Mouse (Mus musculus): ENCODE measurements at regions not wholly inside any gene's neighbourhood (a gene's known extent, or its start where the extent isn't known, plus 50 kb on each side); places are given as distances from the start of the nearest gene placed in this dataset.

DNA sequence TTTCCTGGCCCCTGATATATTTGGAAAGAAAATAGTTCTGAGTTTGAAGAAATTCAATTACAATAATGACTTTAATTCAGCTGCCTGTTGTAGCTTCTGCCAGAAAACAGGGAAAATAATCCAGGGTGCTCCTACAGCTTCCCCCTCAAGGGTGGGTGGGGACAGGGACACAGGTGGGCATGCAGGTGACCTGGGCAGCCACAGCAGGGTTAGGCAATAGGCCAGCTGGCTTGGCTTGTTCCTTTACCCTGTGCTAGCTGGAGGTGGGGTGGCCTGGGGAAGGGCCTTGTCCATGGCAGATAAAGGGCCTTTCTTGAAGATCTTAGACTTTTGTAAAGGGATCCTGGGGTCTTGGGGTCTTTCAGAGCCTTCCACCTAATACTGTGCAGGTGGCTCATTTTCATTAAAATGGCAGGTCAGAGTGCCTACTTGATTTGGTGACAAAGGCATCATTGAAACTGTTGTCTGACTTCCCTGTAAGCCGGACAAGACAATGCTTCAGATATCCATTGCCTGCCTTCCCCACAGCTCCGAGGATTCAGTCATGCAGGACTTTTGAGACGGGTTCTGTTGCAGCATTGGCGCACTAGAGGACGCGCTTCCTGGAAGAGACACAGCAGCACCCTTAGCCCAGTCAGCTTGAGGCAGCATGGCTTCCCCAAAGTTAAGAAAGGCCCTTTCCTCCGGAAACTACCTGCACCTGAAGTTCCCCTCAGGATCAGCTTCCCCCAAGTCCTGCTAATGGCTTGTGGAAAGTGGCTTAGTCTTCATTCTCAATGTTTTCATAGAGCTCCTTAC lies 164.9 kb upstream of the Kbtbd8 start:
- ATAC-seq (replicated peaks; ENCODE audit: low FRiP score) (no peak), DNase-seq (ENCODE audit: low spot score) (no peak)
- H3K4me3 ChIP-seq (ENCODE audit: low read depth, low read length): no peak overlapping the region
- no peaks in the 10 kb centered on the region for H3K27me3 ChIP-seq (replicated peaks; ENCODE audit: control insufficient read depth, insufficient read depth, low read length)
- no peaks in the 10 kb centered on the region for H3K4me1 ChIP-seq (replicated peaks; ENCODE audit: control insufficient read depth, insufficient read depth, low read length)
- H3K4me2 ChIP-seq: no peak overlapping the region
- H3K27ac ChIP-seq (ENCODE audit: low read depth, low read length): no peak overlapping the region
- H3K9me3 ChIP-seq (ENCODE audit: control insufficient read depth, low read length): peaks cover 2% of the 10 kb centered on the region; the same call in 1 of the 2 replicates
- H3K9ac ChIP-seq (ENCODE audit: low read depth, low read length): no peak overlapping the region
- no peaks in the 10 kb centered on the region for H3K36me3 ChIP-seq (ENCODE audit: control insufficient read depth, insufficient read depth, low read length)
- WGBS: 87% methylated on average over 7 of the region's 7 CpGs

DNA sequence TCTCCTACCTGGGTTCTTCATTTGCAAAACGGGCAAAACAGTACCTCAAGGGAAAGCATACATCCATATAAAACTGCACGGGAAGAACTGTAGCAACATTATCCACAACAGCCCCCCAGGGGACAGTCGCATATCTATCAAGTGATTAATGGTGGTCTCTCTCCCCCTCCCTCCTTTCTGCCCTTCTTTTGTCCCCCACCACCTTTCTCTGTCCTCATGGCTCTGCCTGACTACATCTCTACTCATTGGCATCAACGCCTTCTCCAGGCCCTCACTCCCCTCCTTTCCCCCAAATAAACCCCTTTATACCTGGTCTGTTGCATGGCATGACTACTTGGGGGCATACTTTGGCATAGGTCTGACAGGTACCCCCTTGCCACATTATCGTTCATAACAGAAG lies 166.1 kb upstream of the Kbtbd8 start:
- no peak overlapping the region for H3K9ac ChIP-seq (ENCODE audit: low read depth, low read length)
- H3K27ac ChIP-seq (ENCODE audit: low read depth, low read length): no peak overlapping the region
- ATAC-seq (replicated peaks; ENCODE audit: low FRiP score) (no peak), DNase-seq (ENCODE audit: low spot score) (no peak)
- H3K27me3 ChIP-seq (replicated peaks; ENCODE audit: control insufficient read depth, insufficient read depth, low read length): no peaks in the 10 kb centered on the region
- peaks cover 2% of the 10 kb centered on the region; the same call in 1 of the 2 replicates for H3K9me3 ChIP-seq (ENCODE audit: control insufficient read depth, low read length)
- WGBS: 76% methylated on average over 5 of the region's 5 CpGs
- H3K4me2 ChIP-seq: no peak overlapping the region
- no peak overlapping the region for H3K4me3 ChIP-seq (ENCODE audit: low read depth, low read length)
- no peaks in the 10 kb centered on the region for H3K4me1 ChIP-seq (replicated peaks; ENCODE audit: control insufficient read depth, insufficient read depth, low read length)
- H3K36me3 ChIP-seq (ENCODE audit: control insufficient read depth, insufficient read depth, low read length): no peaks in the 10 kb centered on the region

DNA sequence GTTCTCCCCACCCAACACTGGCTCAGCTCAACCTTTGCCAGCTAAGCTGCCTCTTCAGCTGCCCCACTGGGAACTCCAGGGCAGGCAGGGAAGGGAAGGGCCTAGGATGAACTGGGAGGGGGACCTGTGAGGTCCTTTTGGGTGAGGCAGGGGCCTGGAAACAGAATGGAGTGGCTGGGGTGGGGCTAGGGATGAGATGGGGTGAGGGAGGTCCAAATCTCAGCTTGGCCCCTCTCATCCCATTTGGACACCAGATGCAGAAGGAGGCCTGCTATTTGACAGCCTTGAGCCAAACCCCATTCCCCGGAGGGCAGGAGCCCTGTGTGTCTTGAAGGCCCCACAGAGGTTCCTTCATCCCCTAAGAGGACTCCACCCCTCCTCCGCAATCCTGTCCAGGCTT lies 166.7 kb upstream of the Kbtbd8 start:
- ATAC-seq (replicated peaks; ENCODE audit: low FRiP score): no peak
- Histone ChIP-seq H3K9me3 (ENCODE audit: control insufficient read depth, low read length) (peaks cover 2% of the 10 kb centered on the region; the same call in 1 of the 2 replicates), H3K36me3 (ENCODE audit: control insufficient read depth, insufficient read depth, low read length) (no peaks in the 10 kb centered on the region), H3K4me3 (ENCODE audit: low read depth, low read length) (no peak overlapping the region), H3K4me2 (no peak overlapping the region), H3K27ac (ENCODE audit: low read depth, low read length) (no peak overlapping the region), H3K4me1 (replicated peaks; ENCODE audit: control insufficient read depth, insufficient read depth, low read length) (no peaks in the 10 kb centered on the region), H3K9ac (ENCODE audit: low read depth, low read length) (no peak overlapping the region), H3K27me3 (replicated peaks; ENCODE audit: control insufficient read depth, insufficient read depth, low read length) (no peaks in the 10 kb centered on the region)
- no peak for DNase-seq (ENCODE audit: low spot score)
- WGBS: 68% methylated on average over 2 of the region's 2 CpGs

DNA sequence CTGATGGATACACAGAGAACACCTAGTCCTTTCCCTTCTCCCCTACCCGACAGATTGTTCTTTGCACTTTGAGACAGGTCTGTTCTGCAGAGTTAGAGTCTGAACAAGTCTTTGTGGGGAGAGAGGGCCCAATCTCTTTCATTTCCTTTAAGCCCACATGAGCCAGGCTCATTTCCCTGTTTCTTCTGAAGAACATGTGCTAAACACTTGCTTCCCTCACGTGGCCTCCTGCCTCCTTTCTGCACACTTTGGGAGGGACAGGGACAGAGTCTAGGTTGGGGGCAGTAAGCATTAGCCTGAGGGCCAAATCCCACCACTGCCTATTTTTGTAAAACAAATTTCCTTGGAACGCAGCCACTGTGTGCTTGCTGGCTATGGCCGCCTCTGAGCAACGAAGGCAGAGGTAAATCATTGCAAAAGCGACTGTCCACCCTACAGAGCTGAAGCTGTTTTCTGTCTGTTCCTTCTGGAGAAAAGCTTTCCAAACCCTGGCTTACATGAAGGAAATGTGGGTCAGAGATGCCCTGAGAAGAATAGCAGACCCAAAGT lies 170.6 kb upstream of the Kbtbd8 start:
- Histone ChIP-seq H3K36me3 (ENCODE audit: control insufficient read depth, insufficient read depth, low read length) (no peaks in the 10 kb centered on the region), H3K9ac (ENCODE audit: low read depth, low read length) (no peak overlapping the region), H3K4me1 (replicated peaks; ENCODE audit: control insufficient read depth, insufficient read depth, low read length) (no peaks in the 10 kb centered on the region), H3K27ac (ENCODE audit: low read depth, low read length) (no peak overlapping the region), H3K4me3 (ENCODE audit: low read depth, low read length) (no peak overlapping the region), H3K4me2 (no peak overlapping the region), H3K9me3 (ENCODE audit: control insufficient read depth, low read length) (no peaks in the 10 kb centered on the region), H3K27me3 (replicated peaks; ENCODE audit: control insufficient read depth, insufficient read depth, low read length) (no peaks in the 10 kb centered on the region)
- ATAC-seq (replicated peaks; ENCODE audit: low FRiP score): no peak
- 81% methylated on average over 6 of the region's 6 CpGs for WGBS
- no peak for DNase-seq (ENCODE audit: low spot score)

DNA sequence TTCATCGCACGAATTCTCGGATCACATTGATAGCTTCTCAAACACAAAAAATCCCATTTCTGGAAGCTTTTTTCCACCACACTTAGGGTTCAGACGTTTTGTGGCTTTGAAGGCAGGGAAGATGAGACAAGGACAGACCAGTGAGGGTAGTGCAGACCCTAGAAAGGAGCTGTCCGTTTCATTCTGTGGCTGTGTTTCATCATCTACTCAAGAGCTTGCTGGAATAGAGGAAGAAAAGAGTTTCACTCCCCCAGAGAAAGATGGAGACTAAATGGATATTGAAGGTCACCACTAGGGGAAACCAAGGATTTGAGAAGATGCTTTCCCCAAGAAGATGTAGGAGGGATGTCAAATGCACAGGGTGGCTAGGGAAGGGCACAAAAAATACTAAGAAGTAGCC lies 171.3 kb upstream of the Kbtbd8 start:
- Histone ChIP-seq H3K9ac (ENCODE audit: low read depth, low read length) (no peak overlapping the region), H3K27ac (ENCODE audit: low read depth, low read length) (no peak overlapping the region), H3K4me3 (ENCODE audit: low read depth, low read length) (no peak overlapping the region), H3K36me3 (ENCODE audit: control insufficient read depth, insufficient read depth, low read length) (no peaks in the 10 kb centered on the region), H3K9me3 (ENCODE audit: control insufficient read depth, low read length) (no peaks in the 10 kb centered on the region), H3K4me2 (no peak overlapping the region), H3K27me3 (replicated peaks; ENCODE audit: control insufficient read depth, insufficient read depth, low read length) (no peaks in the 10 kb centered on the region), H3K4me1 (replicated peaks; ENCODE audit: control insufficient read depth, insufficient read depth, low read length) (no peaks in the 10 kb centered on the region)
- whole genome bisulfite sequencing: 77% methylated on average over 5 of the region's 5 CpGs
- no peak for DNase-seq (ENCODE audit: low spot score)
- ATAC-seq (replicated peaks; ENCODE audit: low FRiP score): no peak

DNA sequence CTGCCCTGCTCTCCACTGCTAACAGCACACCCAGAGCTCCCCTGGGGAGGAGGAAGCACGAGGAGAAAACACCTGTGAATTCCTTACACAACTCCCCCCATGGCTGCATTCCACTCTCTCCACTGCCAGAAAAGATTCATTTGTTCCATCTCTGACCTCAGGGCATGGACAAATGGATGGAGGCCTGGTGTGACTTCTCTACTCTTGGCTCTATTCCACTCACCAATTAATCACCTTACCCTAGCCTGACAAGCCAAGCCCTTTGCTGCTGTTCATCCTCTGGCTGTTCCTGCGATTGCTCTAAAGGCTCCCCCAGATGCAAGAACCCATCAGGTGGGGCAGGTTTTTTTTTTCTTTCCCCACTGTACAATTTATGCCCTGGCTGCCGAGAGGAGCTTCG lies 172.8 kb upstream of the Kbtbd8 start:
- DNase-seq (ENCODE audit: low spot score) (no peak), ATAC-seq (replicated peaks; ENCODE audit: low FRiP score) (no peak)
- no peak overlapping the region for H3K4me3 ChIP-seq (ENCODE audit: low read depth, low read length)
- no peaks in the 10 kb centered on the region for H3K36me3 ChIP-seq (ENCODE audit: control insufficient read depth, insufficient read depth, low read length)
- no peak overlapping the region for H3K4me2 ChIP-seq
- no peak overlapping the region for H3K9ac ChIP-seq (ENCODE audit: low read depth, low read length)
- no peaks in the 10 kb centered on the region for H3K9me3 ChIP-seq (ENCODE audit: control insufficient read depth, low read length)
- H3K27ac ChIP-seq (ENCODE audit: low read depth, low read length): no peak overlapping the region
- WGBS: 52% methylated on average over 4 of the region's 4 CpGs
- H3K4me1 ChIP-seq (replicated peaks; ENCODE audit: control insufficient read depth, insufficient read depth, low read length): no peaks in the 10 kb centered on the region
- H3K27me3 ChIP-seq (replicated peaks; ENCODE audit: control insufficient read depth, insufficient read depth, low read length): no peaks in the 10 kb centered on the region

DNA sequence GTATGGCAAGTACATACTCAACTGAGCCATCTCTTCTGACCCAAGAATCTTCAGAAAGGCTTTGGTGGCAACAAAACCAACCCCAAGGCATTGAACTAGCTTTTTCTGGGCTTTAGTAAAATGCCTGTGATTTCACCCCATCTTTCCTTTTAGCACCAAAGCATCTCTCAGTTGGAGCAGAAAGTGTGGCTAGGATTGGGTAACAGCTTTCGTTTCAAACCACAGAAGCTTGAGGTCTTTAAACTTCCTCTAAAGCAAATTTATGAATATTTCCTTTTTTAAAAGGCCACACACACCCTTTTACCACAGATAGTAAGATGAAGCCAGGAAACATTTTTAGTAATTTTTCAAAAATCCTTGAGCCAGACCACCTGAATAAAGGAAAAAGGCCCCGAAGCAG lies 178.1 kb upstream of the Kbtbd8 start:
- H3K9ac ChIP-seq (ENCODE audit: low read depth, low read length): no peak overlapping the region
- no peak for ATAC-seq (replicated peaks; ENCODE audit: low FRiP score)
- no peaks in the 10 kb centered on the region for H3K36me3 ChIP-seq (ENCODE audit: control insufficient read depth, insufficient read depth, low read length)
- H3K4me3 ChIP-seq (ENCODE audit: low read depth, low read length): no peak overlapping the region
- H3K4me2 ChIP-seq: no peak overlapping the region
- no peaks in the 10 kb centered on the region for H3K9me3 ChIP-seq (ENCODE audit: control insufficient read depth, low read length)
- H3K27me3 ChIP-seq (replicated peaks; ENCODE audit: control insufficient read depth, insufficient read depth, low read length): no peaks in the 10 kb centered on the region
- no peak overlapping the region for H3K27ac ChIP-seq (ENCODE audit: low read depth, low read length)
- 69% methylated on average over 2 of the region's 2 CpGs for WGBS
- H3K4me1 ChIP-seq (replicated peaks; ENCODE audit: control insufficient read depth, insufficient read depth, low read length): no peaks in the 10 kb centered on the region
- DNase-seq (ENCODE audit: low spot score): no peak

DNA sequence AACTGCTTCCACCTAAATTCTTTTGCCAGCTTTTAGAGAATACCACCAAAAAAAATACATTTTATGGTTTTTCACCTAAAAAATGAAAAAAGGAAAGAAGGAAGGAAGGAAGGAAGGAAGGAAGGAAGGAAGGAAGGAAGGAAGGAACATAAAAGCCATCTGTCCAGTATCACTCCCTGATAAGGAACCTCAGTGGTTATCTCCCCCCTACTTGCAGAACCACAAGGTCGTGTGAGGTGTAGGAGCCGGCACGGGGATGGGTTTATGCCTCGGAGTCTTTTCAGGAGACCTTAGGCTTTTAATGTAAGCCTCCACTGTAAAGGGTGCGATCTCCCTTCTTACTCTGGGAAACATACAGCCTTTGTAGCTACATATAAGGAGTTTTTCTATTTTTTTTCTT lies 180.8 kb upstream of the Kbtbd8 start:
- no peaks in the 10 kb centered on the region for H3K4me1 ChIP-seq (replicated peaks; ENCODE audit: control insufficient read depth, insufficient read depth, low read length)
- H3K27ac ChIP-seq (ENCODE audit: low read depth, low read length): no peak overlapping the region
- H3K36me3 ChIP-seq (ENCODE audit: control insufficient read depth, insufficient read depth, low read length): no peaks in the 10 kb centered on the region
- no peak overlapping the region for H3K4me2 ChIP-seq
- DNase-seq (ENCODE audit: low spot score): no peak
- H3K27me3 ChIP-seq (replicated peaks; ENCODE audit: control insufficient read depth, insufficient read depth, low read length): no peaks in the 10 kb centered on the region
- no peak overlapping the region for H3K4me3 ChIP-seq (ENCODE audit: low read depth, low read length)
- ATAC-seq (replicated peaks; ENCODE audit: low FRiP score): no peak
- WGBS: 52% methylated on average over 5 of the region's 5 CpGs
- no peak overlapping the region for H3K9ac ChIP-seq (ENCODE audit: low read depth, low read length)
- no peaks in the 10 kb centered on the region for H3K9me3 ChIP-seq (ENCODE audit: control insufficient read depth, low read length)

DNA sequence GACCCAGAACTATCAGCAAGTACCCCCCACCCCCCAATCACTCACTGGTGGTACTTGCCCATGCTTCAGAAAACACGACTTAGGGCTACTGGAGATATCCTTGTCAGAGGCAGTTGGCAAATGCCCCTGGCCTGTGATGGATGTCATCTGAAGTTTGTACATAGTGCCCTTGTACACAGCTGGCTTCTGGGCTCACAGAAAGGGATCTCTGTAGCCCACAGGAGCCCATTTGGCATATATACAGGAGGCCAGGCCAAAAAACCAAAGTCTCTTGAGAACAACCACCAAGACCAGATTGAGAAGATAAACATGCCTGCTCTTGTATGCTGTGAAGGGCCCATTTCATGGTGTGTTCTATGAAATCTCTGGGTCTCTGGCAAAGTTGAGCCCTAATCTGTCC lies 181.3 kb upstream of the Kbtbd8 start:
- no peaks in the 10 kb centered on the region for H3K36me3 ChIP-seq (ENCODE audit: control insufficient read depth, insufficient read depth, low read length)
- no peak for DNase-seq (ENCODE audit: low spot score)
- H3K27me3 ChIP-seq (replicated peaks; ENCODE audit: control insufficient read depth, insufficient read depth, low read length): no peaks in the 10 kb centered on the region
- no peak overlapping the region for H3K9ac ChIP-seq (ENCODE audit: low read depth, low read length)
- ATAC-seq (replicated peaks; ENCODE audit: low FRiP score): no peak
- no peaks in the 10 kb centered on the region for H3K4me1 ChIP-seq (replicated peaks; ENCODE audit: control insufficient read depth, insufficient read depth, low read length)
- no peak overlapping the region for H3K4me3 ChIP-seq (ENCODE audit: low read depth, low read length)
- no peak overlapping the region for H3K4me2 ChIP-seq
- no peaks in the 10 kb centered on the region for H3K9me3 ChIP-seq (ENCODE audit: control insufficient read depth, low read length)
- 82% methylated on average over 1 of the region's 1 CpGs for WGBS
- no peak overlapping the region for H3K27ac ChIP-seq (ENCODE audit: low read depth, low read length)

Measured in liver, embryonic 11.5 days (tissue).